Mouse (Mus musculus) natural killer cell, adult 2 months (primary cell): ENCODE measurements around the gene Apol7b.
A peak's percentile ranks its signal among the peaks of the same experiment; 100 is the strongest.
"Not testable (repeated sequence)": the region's sequence is repeated elsewhere in the genome, so short reads cannot be mapped to it uniquely, and the experiment has no call there.

ENCODE experiments used
- DNase-seq, 2 experiments: peaks; one replicate each; pipeline ENCODE4 v3.0.0; 2022; ENCODE audit warnings: low spot score in 2 of 2

The Apol7b gene

DNA sequence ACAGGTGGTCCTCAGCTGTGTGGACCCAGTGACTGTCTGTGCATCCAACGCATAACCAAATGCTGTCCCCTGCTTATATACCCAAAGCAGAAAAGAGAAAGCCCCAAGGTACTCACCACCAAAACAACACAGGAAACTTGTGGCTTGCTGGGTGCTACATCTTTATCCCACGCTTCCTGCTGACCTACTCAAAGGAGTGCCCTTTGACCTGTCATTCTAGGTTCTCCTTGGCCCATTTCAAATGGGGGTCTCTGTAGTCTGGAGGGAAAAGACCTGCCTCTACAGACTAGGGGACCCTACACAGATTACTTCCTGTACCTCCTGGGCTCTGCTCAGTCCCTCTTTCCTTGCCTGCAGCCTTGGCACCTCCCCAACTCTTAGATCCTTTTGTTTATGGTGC, at the start of gene Apol7b:
TSS of gene Apol7b (minus strand) at position 101 of the 400 bp plus-strand sequence.
- DNase-seq, result not testable (repeated sequence)

DNA sequence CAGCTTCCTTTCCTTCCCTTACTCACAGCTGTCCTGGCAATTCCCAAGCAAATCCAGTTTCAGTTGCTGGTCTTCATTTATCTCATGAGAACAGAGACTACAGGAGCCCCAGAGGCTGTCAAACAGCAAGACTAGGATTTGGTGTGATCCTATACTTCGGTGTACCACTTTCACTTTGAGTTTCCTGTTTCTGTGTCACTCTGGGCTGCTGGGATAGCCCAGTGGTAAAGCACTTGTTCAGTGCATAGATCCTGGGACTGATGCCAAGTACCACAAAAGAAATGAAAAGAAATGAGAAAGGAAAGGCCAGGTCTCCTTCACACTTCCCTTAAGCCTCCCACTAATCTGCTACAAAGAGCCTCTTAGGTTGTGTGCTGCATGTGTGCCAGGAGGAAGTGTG, 47.4 kb upstream of the Apol7b start:
- DNase-seq, result not testable (repeated sequence)

DNA sequence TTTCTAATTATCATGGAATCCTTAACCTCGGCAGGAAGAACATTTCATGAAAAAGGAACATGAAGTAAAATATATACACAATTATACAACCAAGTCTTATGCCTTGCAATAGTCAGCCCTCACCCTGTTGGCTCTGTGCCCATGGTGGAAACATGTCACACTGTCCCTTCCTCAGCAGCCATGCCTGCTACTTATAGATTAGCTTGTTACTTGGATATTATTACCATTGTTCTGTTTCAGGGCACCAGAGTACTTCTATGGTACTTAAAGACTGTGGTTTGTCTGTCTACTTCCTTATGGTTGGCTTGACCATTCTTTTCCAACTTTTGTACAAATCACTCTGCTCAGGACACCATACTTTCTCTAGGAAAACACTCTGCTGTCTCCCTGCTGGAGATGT, 45.9 kb upstream of the Apol7b start:
- not testable (repeated sequence) for DNase-seq

DNA sequence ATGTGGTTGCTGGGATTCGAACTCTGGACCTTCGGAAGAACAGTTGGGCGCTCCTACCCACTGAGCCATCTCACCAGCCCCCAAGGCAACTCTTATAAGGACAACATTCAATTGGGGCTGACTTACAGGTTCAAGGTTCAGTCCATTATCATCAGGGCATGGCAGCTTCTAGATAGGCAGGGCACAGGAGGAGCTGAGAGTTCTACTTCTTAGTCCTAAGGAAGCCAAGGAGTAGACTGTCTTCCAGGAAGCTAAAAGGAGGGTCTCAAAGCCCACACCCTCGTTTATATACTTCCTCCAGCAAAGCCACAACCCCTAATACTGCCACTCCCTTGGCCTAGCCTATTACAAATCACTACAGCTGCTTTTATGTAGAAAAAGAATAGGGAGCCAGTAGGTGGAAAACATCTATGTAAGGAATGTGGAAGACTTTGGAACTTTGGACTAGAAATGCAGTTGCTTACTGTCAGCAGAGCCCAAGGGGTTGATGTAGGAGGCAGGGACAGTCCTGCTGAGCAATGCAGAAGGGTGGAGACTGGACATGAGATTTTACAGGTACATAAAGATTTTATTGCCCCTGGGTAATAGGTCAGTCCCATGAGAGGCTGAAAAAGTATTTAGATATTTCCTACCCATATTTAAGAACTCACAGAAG, 35.0 kb upstream of the Apol7b start:
- DNase-seq, result no peak

DNA sequence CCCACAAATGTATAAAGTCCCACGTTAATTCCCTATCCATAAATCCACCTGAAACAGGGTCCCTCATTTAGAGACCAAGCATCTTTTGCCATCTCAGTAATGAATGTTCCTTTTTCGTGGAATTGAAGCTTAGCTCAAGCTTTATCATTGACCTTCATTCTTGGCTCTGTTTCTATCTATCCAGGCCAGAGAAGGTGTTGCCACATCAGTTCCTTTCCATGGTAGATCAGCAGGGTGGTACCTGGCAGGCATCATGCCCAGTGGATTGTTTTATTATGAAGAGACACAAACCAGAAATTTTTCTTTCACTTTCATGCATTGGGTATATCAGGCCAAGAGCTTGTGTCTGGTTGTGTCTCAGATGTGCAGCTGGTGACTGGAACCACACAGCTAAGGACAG, 29.4 kb upstream of the Apol7b start, which contains the start of gene Apol10a:
TSS of gene Apol10a (plus strand) at position 355 of the 400 bp plus-strand sequence.
- DNase-seq, result not testable (repeated sequence)

DNA sequence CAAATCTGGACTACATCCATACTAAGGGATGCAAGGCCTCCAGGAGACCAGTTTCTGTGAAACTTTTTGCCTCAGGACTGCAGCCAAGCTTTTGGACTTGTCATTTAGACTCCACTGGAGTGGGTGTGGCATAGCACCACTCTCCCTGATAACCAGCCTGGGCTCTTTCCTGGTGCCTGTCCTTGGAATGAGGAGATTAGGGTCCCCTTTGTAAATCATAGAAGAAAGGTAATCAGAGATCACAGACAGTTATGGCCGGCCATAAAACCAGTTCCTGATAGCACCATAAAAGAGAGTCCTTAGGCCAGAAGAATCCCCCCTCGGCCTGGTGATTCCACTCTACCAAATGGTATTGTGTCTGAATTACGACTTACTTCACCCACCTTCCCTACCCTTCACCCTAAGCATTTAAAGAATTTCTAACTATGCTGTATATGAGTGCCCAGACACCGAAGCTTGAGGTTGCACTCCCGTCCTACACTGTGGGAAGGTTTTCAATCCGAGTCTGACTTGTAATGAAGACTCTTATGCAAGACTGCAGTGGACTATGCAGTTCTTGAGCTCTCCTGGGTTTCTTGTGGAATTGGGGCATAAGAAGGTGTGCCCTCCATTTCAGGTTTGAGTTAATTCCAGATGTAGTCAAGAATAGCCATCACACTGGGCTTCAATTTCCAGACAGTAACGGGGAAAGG, 27.6 kb upstream of the Apol7b start:
- not testable (repeated sequence) for DNase-seq

DNA sequence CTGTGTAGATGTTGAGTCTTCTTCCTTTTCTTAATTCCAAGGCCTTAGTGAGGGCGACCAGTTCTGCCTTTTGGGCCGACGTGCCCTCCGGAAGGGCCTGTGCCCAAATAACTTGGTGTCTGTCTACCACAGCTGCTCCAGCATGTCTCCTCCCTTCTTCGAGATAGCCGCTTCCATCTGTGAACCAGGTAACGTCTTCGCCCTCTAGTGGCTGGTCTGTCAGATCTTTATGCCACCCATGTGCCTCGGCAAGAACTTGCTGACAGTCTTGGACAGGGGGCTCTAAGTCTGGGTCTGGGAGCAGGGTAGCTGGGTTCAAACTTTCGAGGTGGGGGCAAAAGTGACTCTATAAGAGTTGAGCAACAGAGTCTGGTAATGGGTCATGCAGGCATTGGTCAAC, 2.6 kb upstream of the Apol7b start:
- DNase-seq, result peak; percentile 4 to 11

DNA sequence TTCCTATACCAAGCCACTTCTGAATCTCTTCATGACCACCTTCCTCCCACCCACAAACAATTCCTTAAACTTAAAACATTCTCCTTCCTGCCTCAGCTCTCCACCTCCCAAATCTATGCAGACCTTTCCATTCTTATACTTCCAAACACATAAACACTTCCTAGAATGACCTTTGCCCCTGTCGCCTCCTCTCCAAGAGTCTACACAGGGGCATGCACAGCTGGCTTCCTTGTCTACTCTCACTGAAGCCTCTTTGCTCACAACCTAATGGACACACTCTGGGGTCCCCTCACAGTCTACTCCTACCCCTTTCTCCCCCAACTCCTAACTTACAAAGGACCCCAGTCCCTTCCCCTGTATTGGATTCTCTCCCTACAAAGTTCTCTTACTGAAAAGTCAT, 1.6 kb downstream of the Apol7b start:
- DNase-seq, result not testable (repeated sequence)

DNA sequence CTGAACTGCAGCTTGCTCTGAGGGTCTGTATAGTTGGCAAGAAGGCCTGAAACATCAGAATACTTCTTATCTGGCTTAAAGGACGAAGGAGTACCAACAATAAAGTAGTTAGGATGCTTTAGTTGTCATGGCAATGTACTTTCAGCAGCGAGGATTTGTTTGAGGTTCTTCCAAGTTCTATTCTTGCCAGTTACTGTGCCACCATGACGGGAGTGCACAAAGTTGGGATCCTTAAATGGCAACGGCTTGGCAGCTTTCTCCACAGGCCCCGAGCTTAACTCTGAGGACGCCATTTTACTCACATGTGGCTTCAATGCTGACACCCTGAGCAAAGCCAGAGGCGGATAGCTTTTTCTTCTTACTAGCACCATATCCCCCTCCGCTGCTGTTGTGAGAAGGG, 2.5 kb downstream of the Apol7b start:
- DNase-seq, result not testable (repeated sequence)

DNA sequence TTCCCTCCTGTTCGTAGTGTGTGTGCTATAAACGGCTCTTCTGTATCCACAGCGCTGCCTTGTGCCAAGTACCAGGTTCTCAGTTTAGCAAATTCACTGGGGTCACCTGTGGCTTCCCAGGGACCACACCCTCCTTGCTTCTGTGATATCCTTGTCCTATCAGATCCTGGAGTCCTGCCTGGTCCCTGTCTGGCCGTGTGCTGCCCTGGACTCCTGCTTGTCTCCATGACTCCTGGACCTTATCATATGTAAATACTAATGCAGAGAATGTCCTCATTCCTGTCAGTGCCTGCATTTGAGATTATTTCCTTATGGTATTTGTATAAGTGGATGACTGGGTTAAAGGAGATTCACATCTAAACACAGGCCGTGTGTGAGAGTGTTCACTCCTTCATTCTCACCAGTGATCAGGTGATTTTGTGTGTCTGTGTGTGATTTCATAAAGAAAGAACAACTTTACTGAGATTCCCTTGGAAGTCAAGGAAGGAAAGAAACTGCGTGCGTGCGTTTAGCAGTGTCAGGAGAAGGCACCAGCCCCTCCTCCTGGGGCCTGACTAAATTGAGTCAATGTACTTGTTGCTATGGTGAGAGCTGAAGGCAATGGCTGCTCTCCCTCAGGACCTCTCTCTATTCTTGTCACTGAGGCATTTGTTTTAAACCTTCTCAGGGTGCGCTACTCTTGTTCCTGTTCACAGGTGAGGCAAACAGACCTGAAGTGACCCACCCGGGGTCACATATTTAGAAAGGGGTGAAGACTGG, 18.4 kb downstream of the Apol7b start:
- not testable (repeated sequence) for DNase-seq

DNA sequence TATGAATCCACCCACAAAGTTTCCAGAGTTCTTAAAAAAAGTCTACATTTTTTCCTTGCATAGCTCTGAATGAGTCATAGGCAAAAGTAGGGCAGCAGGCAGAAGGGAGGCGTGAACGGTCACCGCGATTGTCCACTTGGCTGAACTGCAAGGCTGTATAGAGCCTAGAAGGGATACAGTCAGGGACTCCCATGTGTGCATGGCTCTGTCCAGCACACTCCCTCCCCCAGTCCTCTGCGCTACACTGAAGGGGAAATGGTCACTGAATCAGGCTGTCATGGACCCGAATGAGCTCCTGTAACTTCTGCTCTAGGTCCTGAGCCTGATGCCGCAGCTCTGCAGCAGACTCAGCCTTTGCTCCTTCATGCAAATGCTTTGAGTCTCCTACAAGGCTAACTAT, 24.4 kb downstream of the Apol7b start:
- DNase-seq, result not testable (repeated sequence)

DNA sequence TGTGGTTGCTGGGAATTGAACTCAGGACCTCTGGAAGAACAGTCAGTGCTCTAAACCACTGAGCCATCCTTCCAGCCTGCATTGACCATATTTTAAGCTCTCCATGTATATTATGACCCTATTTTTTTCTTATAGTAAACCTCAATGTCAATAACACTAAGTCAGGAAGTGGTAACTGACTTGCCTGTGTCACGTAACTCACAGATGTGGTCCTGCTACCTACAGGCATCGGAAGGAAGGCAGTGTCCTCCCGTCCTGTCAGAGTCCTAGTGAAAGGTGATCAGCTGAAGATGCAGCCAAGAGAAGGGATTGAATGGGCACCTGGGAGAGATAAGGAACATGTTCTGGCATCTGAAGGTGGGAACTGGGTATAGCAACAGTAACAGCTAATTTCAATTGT, 27.6 kb downstream of the Apol7b start:
- not testable (repeated sequence) for DNase-seq

DNA sequence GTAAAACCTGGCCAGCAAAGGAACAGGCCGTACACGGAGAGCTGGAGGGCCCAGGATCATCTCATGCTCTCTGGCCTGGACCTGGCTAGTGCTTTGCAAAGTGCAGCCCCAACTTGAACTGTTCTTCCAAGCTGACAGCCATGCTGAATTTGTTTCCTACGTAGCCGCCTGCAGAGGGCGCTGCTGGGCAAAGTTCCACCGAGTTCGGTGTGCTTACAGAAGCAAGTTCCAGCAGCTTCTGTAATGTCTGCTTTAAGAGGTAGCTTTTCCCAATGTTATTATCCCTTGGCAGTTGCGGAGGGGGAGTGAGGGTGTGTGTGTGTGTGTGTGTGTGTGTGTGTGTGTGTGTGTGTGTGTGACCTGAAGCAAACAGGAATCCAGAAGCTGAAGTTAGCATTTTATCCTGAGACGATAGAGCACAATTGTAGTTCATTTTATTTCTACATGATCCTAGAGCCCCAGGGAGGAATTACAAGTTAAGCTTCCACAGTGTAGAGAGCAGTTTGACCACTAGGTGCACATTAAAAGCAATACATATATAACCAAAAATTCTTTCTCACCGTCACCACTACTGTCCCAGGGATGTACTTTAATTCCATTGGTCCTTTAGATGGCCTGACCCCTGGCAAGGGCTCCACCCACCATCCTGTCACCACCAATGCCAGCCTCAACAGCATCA, 30.5 kb downstream of the Apol7b start:
- not testable (repeated sequence) for DNase-seq

DNA sequence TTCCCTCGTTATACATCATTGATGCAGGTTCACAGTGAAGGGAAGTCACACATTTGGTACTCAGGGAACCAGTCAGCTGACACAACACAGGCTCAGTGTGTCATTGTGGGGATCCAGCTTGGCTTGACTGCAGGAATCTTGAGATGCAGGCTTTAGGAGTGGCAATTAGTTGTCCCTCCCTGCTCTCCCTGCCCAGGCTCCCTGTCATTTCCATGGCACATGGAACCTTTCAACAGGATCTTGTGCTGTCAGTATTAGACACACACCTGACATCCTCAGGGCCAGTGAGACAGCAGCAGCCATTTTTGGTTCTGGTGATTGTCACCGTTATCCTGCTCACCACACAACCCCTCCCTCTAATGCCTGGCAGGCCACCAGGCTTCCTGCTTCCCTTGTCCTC, 31.6 kb downstream of the Apol7b start:
- not testable (repeated sequence) for DNase-seq

DNA sequence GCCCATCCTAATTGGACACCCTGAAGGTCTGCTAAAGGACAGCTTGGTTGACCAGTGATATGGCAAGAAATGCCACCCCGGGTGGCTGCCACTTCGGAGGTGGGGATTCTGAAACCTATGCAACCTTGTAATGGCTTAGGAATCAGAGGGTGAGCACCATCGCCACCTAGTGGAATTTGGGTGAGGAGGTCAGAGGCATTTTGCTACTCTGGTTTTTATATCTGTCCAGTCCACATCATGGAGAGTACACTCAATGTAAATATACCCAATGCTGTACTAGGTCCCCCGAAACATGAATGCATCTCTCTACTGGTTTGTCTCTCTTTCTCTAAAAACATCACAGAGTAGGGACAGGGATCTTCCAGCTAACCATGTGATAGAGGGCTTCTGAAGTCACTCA, 34.6 kb downstream of the Apol7b start:
- not testable (repeated sequence) for DNase-seq

DNA sequence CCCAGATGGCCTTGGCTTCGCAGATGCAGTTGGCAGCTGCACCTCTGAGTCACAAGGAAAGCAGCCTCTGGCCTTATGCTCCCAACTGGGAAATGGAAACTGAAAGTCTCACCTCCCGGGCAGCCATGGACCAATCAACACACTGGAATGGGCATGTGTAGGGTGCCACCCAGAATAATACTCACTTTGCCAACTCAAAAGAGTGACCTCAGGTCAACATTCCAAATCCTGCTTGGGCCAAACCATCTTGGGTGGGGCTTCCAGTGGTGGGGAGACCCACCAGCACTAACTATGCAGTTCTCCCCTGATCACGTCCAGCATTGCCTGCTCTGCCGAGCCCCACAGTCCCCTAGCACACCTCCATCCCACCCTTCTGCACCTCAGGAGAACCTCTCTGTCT, 36.3 kb downstream of the Apol7b start, which contains the start of gene Apol9a:
TSS of gene Apol9a (minus strand) at position 101 of the 400 bp plus-strand sequence.
- DNase-seq, result not testable (repeated sequence)

DNA sequence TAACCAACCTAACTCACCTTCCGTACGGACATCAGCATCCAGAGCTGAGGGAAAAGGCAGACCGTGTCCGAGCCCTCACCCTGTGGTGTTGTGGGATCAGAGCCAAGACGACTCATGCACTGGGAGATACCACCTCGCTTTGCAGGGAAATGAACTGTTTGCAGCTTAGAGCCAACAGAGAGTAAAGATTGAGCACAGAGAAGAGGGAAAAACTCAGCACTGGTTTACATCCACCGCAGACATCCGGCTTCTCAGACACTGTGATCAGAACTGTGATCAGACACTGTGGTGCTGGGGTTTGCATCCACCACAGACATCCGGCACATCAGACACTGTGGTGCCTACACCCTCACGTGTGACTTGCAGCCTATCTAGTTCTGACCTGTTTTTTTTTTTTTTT, 40.9 kb downstream of the Apol7b start:
- DNase-seq, result peak; percentile 80 to 85

DNA sequence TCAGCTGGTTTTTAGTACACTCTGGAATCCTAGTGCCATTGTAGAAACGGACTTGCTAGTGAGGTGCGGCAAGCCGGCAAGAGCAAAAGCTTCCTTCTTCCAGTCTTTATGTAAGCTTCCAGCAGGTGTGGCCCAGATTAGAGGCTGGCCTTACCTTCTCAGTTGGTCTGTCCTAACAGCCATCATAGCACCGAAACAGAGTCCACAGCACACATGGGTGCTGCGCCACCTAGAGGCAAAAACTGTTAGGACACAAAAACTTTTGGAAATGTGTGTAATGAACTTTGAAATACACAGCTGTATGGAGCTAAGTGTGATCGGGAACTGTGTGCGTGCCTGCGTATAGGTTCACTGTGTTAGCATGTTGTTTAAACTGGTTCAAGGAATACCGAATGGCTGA, 48.3 kb downstream of the Apol7b start, which contains the start of gene Apol7a:
TSS of gene Apol7a (minus strand) at position 84 of the 400 bp plus-strand sequence.
- DNase-seq, result not testable (repeated sequence)

DNA sequence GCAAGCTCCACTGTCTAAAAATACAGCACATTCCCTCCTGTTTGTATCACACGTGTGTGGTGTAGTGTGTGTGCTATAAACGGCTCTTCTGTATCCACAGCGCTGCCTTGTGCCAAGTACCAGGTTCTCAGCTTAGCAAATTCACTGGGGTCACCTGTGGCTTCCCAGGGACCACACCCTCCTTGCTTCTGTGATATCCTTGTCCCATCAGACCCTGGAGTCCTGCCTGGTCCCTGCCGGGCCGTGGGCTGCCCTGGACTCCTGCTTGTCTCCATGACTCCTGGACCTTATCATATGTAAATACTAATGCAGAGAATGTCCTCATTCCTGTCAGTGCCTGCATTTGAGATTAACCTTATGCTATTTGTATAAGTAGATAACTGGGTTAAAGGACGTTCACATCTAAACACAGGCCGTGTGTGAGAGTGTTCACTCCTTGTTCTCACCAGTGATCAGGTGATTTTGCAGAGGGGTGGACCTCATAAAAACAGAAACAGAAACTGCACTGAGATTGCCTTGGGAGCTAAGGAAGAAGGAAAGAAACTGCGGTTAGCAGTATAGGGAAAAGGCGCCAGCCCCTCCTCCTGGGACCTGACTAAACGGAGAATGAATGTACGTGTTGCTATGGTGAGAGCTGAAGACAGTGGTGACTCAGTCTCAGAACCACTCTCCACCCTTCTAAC, 49.7 kb downstream of the Apol7b start:
- not testable (repeated sequence) for DNase-seq

DNA sequence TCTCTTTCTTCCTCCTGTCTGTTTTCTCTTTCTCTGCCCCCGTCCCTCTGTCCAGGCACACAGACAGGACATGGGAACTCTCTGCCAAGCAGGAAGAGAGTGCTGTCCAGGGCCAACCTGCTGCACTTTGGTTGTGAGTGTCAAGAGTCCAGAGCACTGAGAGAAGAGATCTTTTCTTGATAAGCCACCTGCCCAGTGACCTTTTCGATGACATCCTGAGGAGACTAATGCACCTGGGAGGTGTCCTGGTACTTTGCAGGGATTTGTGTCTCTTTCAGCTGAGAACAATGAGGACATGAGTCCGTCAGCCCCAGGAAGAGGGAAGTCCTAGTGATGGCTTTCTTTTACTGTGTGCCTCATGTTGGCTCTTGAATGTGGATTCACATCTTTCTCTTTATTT, 53.5 kb downstream of the Apol7b start:
- DNase-seq, result not testable (repeated sequence)

DNA sequence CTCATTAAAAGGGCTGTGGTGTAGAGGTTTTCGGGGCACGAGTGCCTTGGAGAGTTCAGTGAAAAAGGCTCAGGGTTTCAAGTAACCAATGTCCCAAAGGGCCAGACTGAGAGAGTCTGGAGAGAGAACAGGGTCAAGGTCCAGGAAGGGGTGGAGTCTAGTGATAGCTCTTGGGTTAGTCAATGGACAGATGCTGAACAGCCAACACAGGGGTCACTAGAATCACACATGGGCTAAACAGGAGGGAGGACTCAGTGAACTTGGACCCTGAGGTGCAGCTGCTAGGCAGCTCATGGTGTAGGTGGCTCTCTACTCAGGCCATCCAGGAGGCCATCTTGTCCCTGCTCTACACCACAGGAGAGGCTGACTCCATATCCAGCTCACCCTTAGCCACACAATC, 59.8 kb downstream of the Apol7b start:
- no peak for DNase-seq
